Mouse (Mus musculus) liver, embryonic 14.5 days (tissue): ENCODE results near the gene Uqcrc2.
A peak's percentile ranks its signal among the peaks of the same experiment; 100 is the strongest.

Experiments used
- CTCF ChIP-seq: IDR thresholded peaks from 2 replicates; pipeline ENCODE4 v1.5.1; 2016; ENCODE audit warnings: antibody characterized with exemption, low read depth, control low read depth
- EP300 ChIP-seq: IDR thresholded peaks from 2 replicates; pipeline ENCODE4 v1.6.1; 2016; ENCODE audit warnings: antibody characterized with exemption, low read depth

GRCm38 (mm10) chr7:120690634-120691033 is 55.7 kb downstream of the Uqcrc2 start:
- peak; percentile 73 for TF ChIP-seq CTCF
- no peak for TF ChIP-seq EP300
